Mouse (Mus musculus) natural killer cell, adult 2 months (primary cell): ENCODE data around the gene Spsb4.
A peak's percentile ranks its signal among the peaks of the same experiment; 100 is the strongest.

Experiments used
- DNase-seq, 2 experiments: peaks; one replicate each; pipeline ENCODE4 v3.0.0; 2022; ENCODE audit warnings: low spot score in 2 of 2

Spsb4 gene

GRCm38 (mm10) chr9:96904360-96905355, 114.0 kb downstream of the Spsb4 start:
- no peak for DNase-seq

- DNase-seq: no peak
Measured at GRCm38 (mm10) chr9:96899717-96900116, 118.9 kb downstream of the Spsb4 start.

GRCm38 (mm10) chr9:96899004-96899403, 119.6 kb downstream of the Spsb4 start:
- DNase-seq: no peak

DNA sequence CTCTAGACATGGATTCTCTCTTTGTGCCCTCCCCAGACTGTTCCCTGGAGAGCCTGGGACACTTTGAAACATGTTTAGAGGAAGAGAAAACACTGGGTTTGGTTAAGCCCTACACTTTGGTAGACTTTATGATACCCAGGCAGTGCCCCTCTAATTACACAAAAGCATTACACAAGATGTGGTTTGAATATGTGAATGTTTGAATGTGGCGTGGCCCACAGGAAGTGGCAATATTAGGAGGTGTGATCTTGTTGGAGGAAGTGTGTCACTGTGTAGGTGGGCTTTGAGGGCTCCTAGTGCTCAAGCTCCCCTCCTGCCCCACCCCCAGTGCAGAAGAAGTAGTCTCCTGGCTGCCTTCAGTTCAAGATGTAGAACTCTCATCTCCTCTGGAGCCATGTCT, 122.0 kb downstream of the Spsb4 start:
- DNase-seq: peak; percentile 56 to 75

DNA sequence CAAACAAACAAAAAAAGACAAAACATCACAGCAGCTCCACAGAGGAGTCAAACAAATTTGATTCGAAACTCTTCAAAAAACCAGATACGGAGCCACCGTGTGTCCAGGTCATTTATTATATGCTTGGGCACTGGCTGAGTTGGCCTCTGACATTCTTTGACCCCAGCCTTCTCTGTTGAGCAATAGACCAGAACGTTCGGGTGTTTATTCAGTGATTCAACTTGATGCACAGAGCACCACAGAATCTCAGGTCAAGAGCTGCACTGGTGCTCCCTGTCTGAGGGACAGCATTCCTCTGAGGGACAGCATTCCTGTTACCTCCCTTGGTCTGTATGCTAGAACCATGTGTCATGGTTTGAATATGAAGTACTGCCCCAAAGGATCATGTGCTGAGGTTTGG, 125.1 kb downstream of the Spsb4 start:
- DNase-seq: no peak
